Mouse (Mus musculus): ENCODE data around the gene Lhx8. TPM values are rescaled to one million over a fixed set of nuclear protein-coding genes. Genes with fewer than 3 reads are reported as not detected.

Lhx8 gene
- polyA plus RNA-seq, 1 experiment, result not detected

DNA sequence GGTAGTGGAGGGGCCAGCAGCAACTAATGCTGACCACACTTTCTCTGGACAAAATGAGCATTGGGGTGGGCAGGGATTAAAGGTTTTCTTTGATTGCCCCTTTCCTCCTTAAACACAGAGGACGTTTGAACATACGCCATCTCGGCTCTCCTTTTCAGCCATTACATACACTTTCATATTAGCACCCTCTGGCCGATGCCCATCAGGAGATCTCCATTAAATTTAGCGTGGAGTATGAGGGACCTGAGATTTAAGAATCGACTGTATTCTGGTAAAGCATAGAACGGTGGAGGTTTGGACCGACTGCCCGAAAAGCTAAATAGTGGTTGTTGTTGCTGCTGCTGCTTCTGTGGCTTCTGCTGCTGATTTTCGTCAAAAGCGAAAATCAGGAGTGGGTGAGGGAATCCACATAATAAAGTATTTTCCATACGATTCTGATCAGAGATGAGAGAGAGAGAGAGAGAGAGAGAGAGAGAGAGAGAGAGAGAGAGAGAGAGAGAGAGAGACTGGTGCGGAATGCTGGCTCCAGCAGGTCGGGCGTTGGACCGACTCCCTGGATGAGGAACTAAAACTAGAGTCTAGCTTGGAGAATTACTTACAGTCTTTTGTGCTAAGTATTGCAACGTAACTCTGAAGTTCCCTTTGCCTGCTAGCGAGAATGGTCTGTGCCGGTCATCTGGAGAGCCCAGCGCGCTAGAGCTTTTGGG, 1.2 kb upstream of the Lhx8 start:
- peaks cover 32% of the 10 kb centered on the region for H3K27me3 ChIP-seq (ENCODE audit: control insufficient read depth, insufficient read depth, low read length)
- no peak overlapping the region for H3K4me3 ChIP-seq (ENCODE audit: extremely low read depth, insufficient read depth, insufficient read length)
- H3K36me3 ChIP-seq (ENCODE audit: control insufficient read depth, insufficient read depth, low read length), result no peaks in the 10 kb centered on the region
- TF ChIP-seq CTCF (IDR thresholded peaks at IDR 0.05; ENCODE audit: extremely low read depth, insufficient read depth, insufficient read length, insufficient replicate concordance) (no peak), POLR2A (IDR thresholded peaks at IDR 0.05; ENCODE audit: low read depth, low read length) (no peak)
- H3K27ac ChIP-seq (ENCODE audit: insufficient read depth, low read length), result no peak overlapping the region
- no peak for DNase-seq (ENCODE audit: low read depth in 1 of 2, low spot score in 2 of 2)
- peaks cover 2% of the 10 kb centered on the region; the same call in 1 of the 2 replicates for H3K4me1 ChIP-seq (ENCODE audit: control insufficient read depth, insufficient read depth, insufficient read length)
- WGBS, result 6% methylated on average over 21 of the region's 21 CpGs

DNA sequence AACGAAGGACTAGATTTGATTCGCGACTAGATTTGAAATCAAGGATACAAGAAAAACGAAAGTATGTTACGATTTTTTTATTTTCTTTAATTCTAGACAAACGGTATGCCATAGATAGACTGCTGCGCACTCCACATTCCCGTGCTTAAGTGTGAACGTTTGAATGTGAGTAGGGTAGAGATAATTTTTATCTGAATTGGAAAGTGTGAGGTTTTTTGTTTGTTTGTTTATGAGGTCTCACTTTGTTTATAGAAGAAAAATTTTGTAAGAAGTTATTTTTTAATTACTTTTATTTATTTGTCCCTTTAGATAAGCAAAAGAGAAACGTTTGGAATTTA, 513 bp upstream of the Lhx8 start:
- 3% methylated on average over 10 of the region's 10 CpGs for WGBS
- TF ChIP-seq CTCF (IDR thresholded peaks at IDR 0.05; ENCODE audit: extremely low read depth, insufficient read depth, insufficient read length, insufficient replicate concordance), result no peak
- TF ChIP-seq POLR2A (IDR thresholded peaks at IDR 0.05; ENCODE audit: low read depth, low read length), result no peak
- no peaks in the 10 kb centered on the region for H3K36me3 ChIP-seq (ENCODE audit: control insufficient read depth, insufficient read depth, low read length)
- no peak overlapping the region for H3K27ac ChIP-seq (ENCODE audit: insufficient read depth, low read length)
- H3K4me3 ChIP-seq (ENCODE audit: extremely low read depth, insufficient read depth, insufficient read length), result no peak overlapping the region
- peaks cover 2% of the 10 kb centered on the region; the same call in 1 of the 2 replicates for H3K4me1 ChIP-seq (ENCODE audit: control insufficient read depth, insufficient read depth, insufficient read length)
- peaks cover 33% of the 10 kb centered on the region for H3K27me3 ChIP-seq (ENCODE audit: control insufficient read depth, insufficient read depth, low read length)
- DNase-seq (ENCODE audit: low read depth in 1 of 2, low spot score in 2 of 2), result no peak

DNA sequence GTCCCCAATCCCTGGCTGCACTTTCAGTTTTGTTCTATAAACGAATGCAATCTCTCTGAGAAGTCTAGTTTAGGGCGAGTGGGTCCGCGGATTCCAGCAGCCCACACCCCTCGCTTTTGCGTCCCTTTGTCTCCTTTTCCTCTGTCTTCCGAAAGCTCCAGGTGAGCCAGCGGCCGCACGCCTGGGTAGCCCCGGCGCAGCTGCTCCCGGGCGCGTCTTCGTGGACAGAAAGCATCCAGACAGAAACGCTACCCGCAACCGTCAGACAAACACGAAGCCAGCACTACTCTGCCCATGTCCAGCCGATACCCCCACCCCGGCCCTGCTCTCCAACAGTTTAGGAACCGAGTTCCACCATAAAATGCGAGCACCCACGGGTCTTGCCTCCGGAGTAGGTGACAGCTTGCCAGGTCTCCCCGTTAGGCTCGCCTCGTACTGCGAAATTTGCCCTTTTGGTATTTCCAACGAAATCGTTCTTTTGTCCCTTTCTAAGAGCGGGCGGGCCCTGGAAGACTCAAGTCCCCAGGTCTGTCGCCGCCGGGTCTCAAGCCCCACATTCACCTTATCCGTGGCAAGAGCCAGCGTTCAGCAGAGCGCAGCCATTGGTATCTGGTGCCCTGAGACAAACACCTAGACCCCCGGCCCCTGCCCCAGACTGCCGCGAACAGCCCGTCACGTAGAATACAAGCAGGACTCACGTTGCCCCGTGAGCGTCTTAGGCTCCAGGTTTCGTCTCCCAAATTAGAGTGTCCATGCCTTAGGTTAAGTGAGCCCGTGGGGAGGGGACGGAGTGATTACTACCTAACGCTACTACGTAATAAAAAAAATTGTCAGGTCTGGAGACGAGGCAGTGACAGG, 907 bp downstream of the Lhx8 start:
- H3K4me1 ChIP-seq (ENCODE audit: control insufficient read depth, insufficient read depth, insufficient read length), result peaks cover 2% of the 10 kb centered on the region; the same call in 1 of the 2 replicates
- 2% methylated on average over 54 of the region's 54 CpGs for WGBS
- no peak overlapping the region for H3K27ac ChIP-seq (ENCODE audit: insufficient read depth, low read length)
- no peak overlapping the region for H3K4me3 ChIP-seq (ENCODE audit: extremely low read depth, insufficient read depth, insufficient read length)
- H3K36me3 ChIP-seq (ENCODE audit: control insufficient read depth, insufficient read depth, low read length), result no peaks in the 10 kb centered on the region
- DNase-seq (ENCODE audit: low read depth in 1 of 2, low spot score in 2 of 2), result no peak
- peaks cover 34% of the 10 kb centered on the region for H3K27me3 ChIP-seq (ENCODE audit: control insufficient read depth, insufficient read depth, low read length)
- TF ChIP-seq CTCF (IDR thresholded peaks at IDR 0.05; ENCODE audit: extremely low read depth, insufficient read depth, insufficient read length, insufficient replicate concordance) (no peak), POLR2A (IDR thresholded peaks at IDR 0.05; ENCODE audit: low read depth, low read length) (no peak)

DNA sequence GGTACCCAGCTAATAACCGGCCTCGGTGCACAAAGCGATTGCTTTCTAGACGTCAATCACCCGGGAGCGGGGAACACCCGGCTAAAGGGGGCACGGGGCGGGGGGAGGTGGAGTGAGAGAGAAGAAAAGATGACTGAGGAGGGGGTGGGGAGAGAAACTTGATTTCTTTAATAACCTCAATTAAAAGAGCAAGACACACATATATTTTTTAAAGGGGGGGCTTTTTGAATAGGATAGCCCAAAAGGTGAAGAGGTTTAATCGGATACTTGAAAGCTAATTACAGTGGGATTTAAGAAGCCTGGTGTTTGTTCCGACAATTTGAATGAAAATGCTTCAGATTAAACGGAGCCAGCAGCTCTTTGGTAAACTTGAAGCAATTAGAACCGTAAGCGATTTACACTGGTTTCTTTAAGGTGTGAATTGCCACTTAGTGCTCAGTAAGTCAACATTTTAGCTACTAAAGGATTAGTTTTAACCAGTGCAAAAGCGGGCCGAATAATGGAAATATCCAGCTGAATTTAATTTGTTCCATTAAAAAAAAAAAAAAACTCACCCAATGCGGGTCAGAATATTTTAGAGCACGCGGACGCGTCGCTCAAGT, 1.6 kb downstream of the Lhx8 start:
- no peaks in the 10 kb centered on the region for H3K36me3 ChIP-seq (ENCODE audit: control insufficient read depth, insufficient read depth, low read length)
- no peak for DNase-seq (ENCODE audit: low read depth in 1 of 2, low spot score in 2 of 2)
- peaks cover 2% of the 10 kb centered on the region; the same call in 1 of the 2 replicates for H3K4me1 ChIP-seq (ENCODE audit: control insufficient read depth, insufficient read depth, insufficient read length)
- no peak overlapping the region for H3K4me3 ChIP-seq (ENCODE audit: extremely low read depth, insufficient read depth, insufficient read length)
- no peak overlapping the region for H3K27ac ChIP-seq (ENCODE audit: insufficient read depth, low read length)
- no peak for TF ChIP-seq CTCF (IDR thresholded peaks at IDR 0.05; ENCODE audit: extremely low read depth, insufficient read depth, insufficient read length, insufficient replicate concordance)
- no peak for TF ChIP-seq POLR2A (IDR thresholded peaks at IDR 0.05; ENCODE audit: low read depth, low read length)
- peaks cover 36% of the 10 kb centered on the region for H3K27me3 ChIP-seq (ENCODE audit: control insufficient read depth, insufficient read depth, low read length)
- WGBS, result 3% methylated on average over 22 of the region's 22 CpGs

GRCm38 (mm10) chr3:154327883-154328720, 2.4 kb downstream of the Lhx8 start:
- Histone ChIP-seq H3K4me3 (ENCODE audit: extremely low read depth, insufficient read depth, insufficient read length) (no peak overlapping the region), H3K27me3 (ENCODE audit: control insufficient read depth, insufficient read depth, low read length) (peaks cover 32% of the 10 kb centered on the region), H3K4me1 (ENCODE audit: control insufficient read depth, insufficient read depth, insufficient read length) (peaks cover 2% of the 10 kb centered on the region; the same call in 1 of the 2 replicates), H3K36me3 (ENCODE audit: control insufficient read depth, insufficient read depth, low read length) (no peaks in the 10 kb centered on the region), H3K27ac (ENCODE audit: insufficient read depth, low read length) (no peak overlapping the region)
- TF ChIP-seq CTCF (IDR thresholded peaks at IDR 0.05; ENCODE audit: extremely low read depth, insufficient read depth, insufficient read length, insufficient replicate concordance), result no peak
- DNase-seq (ENCODE audit: low read depth in 1 of 2, low spot score in 2 of 2), result no peak
- WGBS, result 5% methylated on average over 80 of the region's 86 CpGs
